Mouse (Mus musculus) heart, adult 8-10 months (tissue): Measurements from ENCODE around the gene Pofut1. TPM values are rescaled to one million over a fixed set of nuclear protein-coding genes. Genes with fewer than 3 reads are reported as not detected.

Source experiments
- DNase-seq: peaks from one replicate; pipeline ENCODE4 v3.0.0; 2022; ENCODE audit warnings: low spot score
- total RNA-seq, 4 experiments: library from RNA; stranded (reverse); gene quantifications; 2 replicates each; pipeline ENCODE4 v1.2.4; 2022

Pofut1 gene
- total RNA-seq, 4 experiments from 2014 or later, result 10.6 to 14.9 (median 13.5) TPM

GRCm38 (mm10) chr2:153290938-153291928 is 49.9 kb downstream of the Pofut1 start, which contains the start of gene Kif3b:
Gene Kif3b (plus strand): TSS chr2:153291413.
- peak; percentile 89 for DNase-seq

GRCm38 (mm10) chr2:153292305-153292861 is 51.0 kb downstream of the Pofut1 start:
- no peak for DNase-seq

GRCm38 (mm10) chr2:153295196-153295595 is 53.9 kb downstream of the Pofut1 start:
- DNase-seq, result no peak

- DNase-seq, result no peak
Observed at GRCm38 (mm10) chr2:153297771-153298170, 56.4 kb downstream of the Pofut1 start.

GRCm38 (mm10) chr2:153298460-153298859 is 57.1 kb downstream of the Pofut1 start:
- no peak for DNase-seq

- no peak for DNase-seq
Observed at GRCm38 (mm10) chr2:153298863-153299262, 57.5 kb downstream of the Pofut1 start.

GRCm38 (mm10) chr2:153301123-153301522 is 59.8 kb downstream of the Pofut1 start:
- no peak for DNase-seq

GRCm38 (mm10) chr2:153305240-153305639 is 63.9 kb downstream of the Pofut1 start:
- DNase-seq, result peak; percentile 40

GRCm38 (mm10) chr2:153308586-153308985 is 67.3 kb downstream of the Pofut1 start:
- DNase-seq, result no peak

GRCm38 (mm10) chr2:153309106-153309505 is 67.8 kb downstream of the Pofut1 start:
- no peak for DNase-seq

GRCm38 (mm10) chr2:153310228-153310627 is 68.9 kb downstream of the Pofut1 start:
- no peak for DNase-seq

GRCm38 (mm10) chr2:153312884-153313283 is 71.6 kb downstream of the Pofut1 start:
- no peak for DNase-seq

GRCm38 (mm10) chr2:153318408-153318807 is 77.1 kb downstream of the Pofut1 start:
- no peak for DNase-seq

GRCm38 (mm10) chr2:153319036-153319643 is 77.8 kb downstream of the Pofut1 start:
- DNase-seq, result peak; percentile 24

Other genes with a start within 250 kb of the Pofut1 start
- gene Pdrg1, start 226.1 kb upstream of the Pofut1 start, total RNA-seq, result 100 to 1,000 TPM; 129 to 141 (median 136) TPM
- not detected for gene Xkr7, start 209.7 kb upstream of the Pofut1 start, total RNA-seq
- gene Ccm2l, start 175.6 kb upstream of the Pofut1 start, total RNA-seq, result 10 to 100 TPM; 12.9 to 21.5 (median 13.8) TPM
- gene Hck, start 133.1 kb upstream of the Pofut1 start, total RNA-seq, result 1 to 10 TPM in 2 of 4 experiments, under 1 TPM in 2; 0.72 to 1.2 (median 0.95) TPM
- gene Tm9sf4, start 80.2 kb upstream of the Pofut1 start, total RNA-seq, result 10 to 100 TPM; 41.9 to 50.0 (median 45.1) TPM
- 1 to 10 TPM in 3 of 4 experiments, under 1 TPM in 1; 0.90 to 1.5 (median 1.0) TPM for gene Tspyl3, start 16.1 kb upstream of the Pofut1 start, total RNA-seq
- 1 to 10 TPM; 3.6 to 4.3 (median 4.0) TPM for gene Plagl2, start 107 bp upstream of the Pofut1 start, total RNA-seq
- gene Kif3b, start 49.9 kb downstream of the Pofut1 start, total RNA-seq, result 1 to 10 TPM; 6.4 to 9.3 (median 8.1) TPM
- gene Asxl1, start 104.3 kb downstream of the Pofut1 start, total RNA-seq, result 10 to 100 TPM; 17.6 to 23.9 (median 22.1) TPM